Mouse (Mus musculus): ENCODE data around the gene Odf3l2. TPM values are rescaled to one million over a fixed set of nuclear protein-coding genes. Genes with fewer than 3 reads are reported as not detected.

Gene Odf3l2
- not detected in 2 replicates for total RNA-seq (2015; ENCODE audit: low replicate concordance)
- total RNA-seq (2017; ENCODE audit: low replicate concordance): not detected in 2 replicates

GRCm38 (mm10) chr10:79645711-79646110 is at the start of gene Odf3l2:
Gene Odf3l2, minus strand, starts transcription at chr10:79645738.
- ATAC-seq (replicated peaks; ENCODE audit: low FRiP score, poor library complexity, severe bottlenecking): no peak

GRCm38 (mm10) chr10:79694379-79694655 is 48.8 kb upstream of the Odf3l2 start:
- no peak for ATAC-seq (replicated peaks; ENCODE audit: low FRiP score, poor library complexity, severe bottlenecking)

GRCm38 (mm10) chr10:79693580-79694378 is 48.2 kb upstream of the Odf3l2 start:
- ATAC-seq (replicated peaks; ENCODE audit: low FRiP score, poor library complexity, severe bottlenecking): no peak

GRCm38 (mm10) chr10:79691986-79692548 is 46.5 kb upstream of the Odf3l2 start:
- ATAC-seq (replicated peaks; ENCODE audit: low FRiP score, poor library complexity, severe bottlenecking): no peak

- ATAC-seq (replicated peaks; ENCODE audit: low FRiP score, poor library complexity, severe bottlenecking): no peak
These were observed 43.6 kb upstream of the Odf3l2 start for GRCm38 (mm10) chr10:79689178-79689577.

- no peak for ATAC-seq (replicated peaks; ENCODE audit: low FRiP score, poor library complexity, severe bottlenecking)
These were observed 43.2 kb upstream of the Odf3l2 start, which contains the start of gene Gzmm for GRCm38 (mm10) chr10:79688720-79689119. Gene Gzmm, plus strand, starts transcription at chr10:79689020.

GRCm38 (mm10) chr10:79687513-79687912 is 42.0 kb upstream of the Odf3l2 start:
- ATAC-seq (replicated peaks; ENCODE audit: low FRiP score, poor library complexity, severe bottlenecking): no peak

GRCm38 (mm10) chr10:79686691-79687090 is 41.2 kb upstream of the Odf3l2 start:
- no peak for ATAC-seq (replicated peaks; ENCODE audit: low FRiP score, poor library complexity, severe bottlenecking)

DNA sequence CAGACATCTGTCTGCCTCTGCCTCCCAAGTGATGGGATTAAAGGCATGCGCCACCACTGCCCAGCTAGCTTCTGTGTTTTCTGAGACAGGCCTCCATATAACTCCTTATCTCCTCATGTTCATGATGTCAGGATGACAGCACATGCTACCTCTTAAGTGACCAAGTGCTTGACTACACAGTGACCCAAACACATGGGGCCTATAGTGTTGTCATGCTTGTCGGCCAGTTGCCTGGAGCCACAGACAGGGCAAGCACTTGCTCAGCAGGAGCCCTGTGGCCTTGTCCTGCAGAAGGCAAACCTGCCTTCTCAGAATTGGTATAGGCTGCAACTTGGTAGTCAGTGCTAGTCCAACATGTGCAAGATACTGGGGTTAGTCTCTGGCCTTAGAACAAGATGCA is 40.7 kb upstream of the Odf3l2 start:
- no peak for ATAC-seq (replicated peaks; ENCODE audit: low FRiP score, poor library complexity, severe bottlenecking)

DNA sequence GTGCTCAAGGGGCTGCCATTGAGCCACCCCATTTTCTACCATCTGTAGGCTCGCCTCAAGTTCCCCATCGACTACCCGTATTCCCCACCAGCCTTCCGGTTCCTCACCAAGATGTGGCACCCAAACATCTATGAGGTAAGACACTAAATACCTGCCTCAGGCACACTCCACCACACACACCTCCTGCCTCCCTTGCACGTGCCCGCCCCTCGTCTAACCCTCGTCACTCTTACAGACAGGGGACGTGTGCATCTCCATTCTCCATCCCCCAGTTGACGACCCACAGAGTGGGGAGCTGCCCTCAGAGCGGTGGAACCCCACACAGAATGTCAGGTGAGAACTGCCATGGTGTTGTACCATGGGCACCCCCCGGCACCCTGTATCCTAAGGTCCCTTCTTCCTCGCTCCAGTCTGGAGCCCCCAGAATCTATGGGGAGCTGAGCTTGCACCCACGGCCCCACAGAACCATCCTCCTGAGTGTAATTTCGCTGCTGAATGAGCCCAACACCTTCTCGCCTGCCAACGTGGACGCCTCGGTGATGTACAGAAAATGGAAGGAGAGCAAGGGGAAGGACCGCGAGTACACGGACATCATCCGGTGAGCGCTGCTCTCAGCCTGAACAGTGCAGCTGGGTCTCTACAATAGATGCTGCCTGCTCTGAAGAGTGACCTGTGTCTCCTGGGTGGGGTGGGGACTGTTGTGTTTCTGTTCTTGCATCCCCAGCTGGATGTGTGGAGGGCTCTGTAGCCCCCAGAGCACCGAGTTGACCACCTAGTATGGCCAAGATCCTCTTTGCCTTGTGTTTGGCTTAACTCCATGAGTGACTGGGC is 39.4 kb upstream of the Odf3l2 start:
- ATAC-seq (replicated peaks; ENCODE audit: low FRiP score, poor library complexity, severe bottlenecking): no peak

DNA sequence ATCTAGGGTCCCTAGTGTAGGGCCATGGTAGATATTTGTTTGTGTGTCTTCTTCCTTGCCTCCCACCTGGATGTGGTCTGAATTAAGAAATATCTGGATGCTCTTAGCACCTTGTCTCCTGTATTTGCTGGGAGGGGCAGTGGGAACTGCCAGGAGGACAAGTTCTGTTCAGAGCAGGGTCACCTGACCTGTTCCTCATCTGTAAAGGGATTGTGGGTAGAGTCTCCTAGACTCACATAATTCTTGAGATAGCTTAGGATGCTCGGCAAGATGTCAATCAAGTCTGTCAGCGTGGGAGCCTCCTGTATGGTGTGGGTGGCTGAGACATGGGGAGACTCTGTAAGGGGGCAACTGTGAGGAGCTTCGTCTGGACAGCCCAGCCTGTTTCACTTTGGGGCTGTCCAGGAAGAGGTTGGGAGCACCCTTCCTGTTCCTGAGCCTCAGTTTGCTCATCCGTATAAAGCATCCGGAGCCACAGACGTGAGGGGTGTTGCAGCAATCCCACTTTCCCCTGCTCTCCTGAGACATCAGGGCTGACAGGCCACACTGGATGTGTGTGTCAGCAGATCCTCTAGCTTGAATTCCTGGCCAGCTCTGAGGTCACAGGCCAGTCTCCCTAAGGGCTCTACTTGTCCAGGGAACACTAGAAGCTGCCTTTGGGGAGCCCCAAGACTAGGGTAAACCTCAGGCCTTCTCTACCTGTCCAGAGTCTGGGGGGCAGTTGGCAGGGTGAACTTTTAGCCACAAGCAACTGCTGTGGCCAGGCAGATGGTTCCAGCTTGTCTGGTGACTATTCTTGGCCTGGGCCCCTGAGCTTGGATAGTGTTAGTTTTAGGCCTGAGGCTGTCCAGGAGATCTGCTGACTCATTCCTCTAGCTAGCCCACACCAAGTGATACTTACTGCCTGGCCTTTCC is 38.4 kb upstream of the Odf3l2 start:
- ATAC-seq (replicated peaks; ENCODE audit: low FRiP score, poor library complexity, severe bottlenecking): no peak

DNA sequence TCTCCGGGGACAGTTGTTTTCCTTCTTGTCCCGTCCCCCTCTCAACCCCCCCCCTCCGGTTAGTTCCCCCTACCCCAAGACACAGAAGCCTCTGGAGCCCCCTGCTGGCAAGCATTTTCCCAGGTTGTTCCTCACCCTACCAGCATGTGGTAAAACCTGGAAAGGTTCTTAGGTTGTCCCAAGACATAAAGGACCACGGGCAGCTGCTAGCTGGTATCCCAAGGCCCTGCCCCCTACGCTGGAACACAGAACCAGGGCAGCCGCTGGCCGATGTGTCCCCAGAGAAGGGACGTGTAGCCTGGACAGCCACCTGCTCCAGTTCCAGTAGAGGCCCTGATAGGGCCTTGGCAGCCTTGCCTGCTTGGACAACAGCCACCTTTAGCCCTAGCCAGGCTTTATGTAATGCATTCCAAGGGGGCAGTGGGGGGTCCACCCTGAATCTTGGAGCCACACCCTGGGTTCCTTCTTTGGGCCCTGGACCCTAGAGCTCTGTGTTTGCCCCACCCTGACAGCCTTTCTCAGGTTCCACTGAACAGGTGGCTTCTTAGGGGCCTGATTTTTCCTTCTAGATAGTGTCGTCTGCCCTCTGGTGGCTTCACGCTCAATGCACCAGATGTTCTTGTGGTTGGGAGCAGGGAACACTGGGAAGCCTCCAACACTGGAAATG is 37.5 kb upstream of the Odf3l2 start:
- ATAC-seq (replicated peaks; ENCODE audit: low FRiP score, poor library complexity, severe bottlenecking): peak; percentile 38; the same call in 1 of the 2 replicates

- no peak for ATAC-seq (replicated peaks; ENCODE audit: low FRiP score, poor library complexity, severe bottlenecking)
These were observed 37.0 kb upstream of the Odf3l2 start for GRCm38 (mm10) chr10:79682551-79682915.

GRCm38 (mm10) chr10:79681591-79682245 is 36.2 kb upstream of the Odf3l2 start, which contains the start of gene Cdc34:
Gene Cdc34, plus strand, starts transcription at chr10:79682195.
- ATAC-seq (replicated peaks; ENCODE audit: low FRiP score, poor library complexity, severe bottlenecking): peak; percentile 85

GRCm38 (mm10) chr10:79680606-79681495 is 35.3 kb upstream of the Odf3l2 start:
- ATAC-seq (replicated peaks; ENCODE audit: low FRiP score, poor library complexity, severe bottlenecking): peak; percentile 11

GRCm38 (mm10) chr10:79675346-79676035 is 30.0 kb upstream of the Odf3l2 start:
- ATAC-seq (replicated peaks; ENCODE audit: low FRiP score, poor library complexity, severe bottlenecking): no peak

DNA sequence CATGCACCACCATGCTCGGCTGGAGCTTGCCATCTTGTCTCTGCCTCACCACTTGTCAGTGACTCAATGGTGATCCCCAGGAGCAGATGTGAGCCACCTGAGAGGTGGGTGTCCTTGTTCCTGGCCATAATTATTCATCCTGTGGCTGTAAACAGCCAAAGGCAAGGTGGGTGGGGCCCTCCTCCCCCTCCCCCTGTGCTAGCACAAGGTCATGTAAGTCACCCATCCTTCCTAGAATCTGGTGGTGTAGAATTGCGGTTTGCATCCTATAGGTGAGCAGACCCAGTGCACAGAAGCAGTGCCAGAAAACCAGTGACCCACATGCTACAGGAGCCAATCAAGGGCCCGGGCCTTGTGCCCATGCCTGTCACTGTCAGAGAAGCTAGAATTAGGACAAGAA is 27.5 kb upstream of the Odf3l2 start:
- ATAC-seq (replicated peaks; ENCODE audit: low FRiP score, poor library complexity, severe bottlenecking): no peak

Measured in erythroid progenitor cell, adult 5-6 weeks (primary cell).